Mouse (Mus musculus) ES-E14 (cell line): Measurements from ENCODE around the gene Slc35b2. TPM values are rescaled to one million over a fixed set of nuclear protein-coding genes. Genes with fewer than 3 reads are reported as not detected.

ENCODE experiments used
- DNase-seq: peaks from one replicate; pipeline ENCODE4 v3.0.0-alpha.2; 2013; ENCODE audit warnings: low read depth, low spot score
- H3K27ac ChIP-seq: 2 replicates; pipeline ENCODE4 v1.5.1; 2012; ENCODE audit warnings: low read depth, mild to moderate bottlenecking, low read length, moderate library complexity, mixed read lengths; ENCODE audit not compliant: poor library complexity, insufficient read depth, severe bottlenecking
- H3K36me3 ChIP-seq: 2 replicates; pipeline ENCODE4 v1.6.1; 2012; ENCODE audit warnings: mild to moderate bottlenecking, low read length, moderate library complexity, mixed read lengths; ENCODE audit not compliant: control insufficient read depth, poor library complexity, insufficient read depth, severe bottlenecking
- H3K4me1 ChIP-seq, 2 experiments: fragments of 150-350 bp in 1 of 2; sonication (generic) in 1 of 2; 2 replicates each; pipeline ENCODE4 v1.6.1; 2012; ENCODE audit warnings: low read length in 2 of 2, mild to moderate bottlenecking in 1 of 2, mixed read lengths in 1 of 2; ENCODE audit not compliant: control insufficient read depth in 2 of 2, insufficient read depth in 2 of 2, poor library complexity in 1 of 2
- H3K4me3 ChIP-seq, 2 experiments: fragments of 150-350 bp in 1 of 2; sonication (generic) in 1 of 2; 2 replicates each; pipeline ENCODE4 v1.5.1; 2012; ENCODE audit warnings: low read length in 2 of 2, low read depth in 1 of 2, mild to moderate bottlenecking in 1 of 2, mixed read lengths in 1 of 2; ENCODE audit not compliant: insufficient read depth in 1 of 2, poor library complexity in 1 of 2, severe bottlenecking in 1 of 2
- H3K9ac ChIP-seq: 2 replicates; pipeline ENCODE4 v1.6.1; 2012; ENCODE audit warnings: low read depth, mild to moderate bottlenecking, low read length, mixed read lengths; ENCODE audit not compliant: poor library complexity, insufficient read depth, severe bottlenecking
- H3K9me3 ChIP-seq: fragments of 150-350 bp; sonication (generic); 2 replicates; pipeline ENCODE4 v1.6.1; 2012; ENCODE audit warnings: low read depth, mild to moderate bottlenecking, low read length; ENCODE audit not compliant: control insufficient read depth, insufficient read depth
- CHD2 ChIP-seq: IDR thresholded peaks from 2 replicates; pipeline ENCODE4 v1.6.1; 2014; ENCODE audit warnings: mild to moderate bottlenecking, low read depth, low read length, inconsistent platforms
- HCFC1 ChIP-seq: IDR thresholded peaks from 2 replicates; pipeline ENCODE4 v1.6.1; 2012; ENCODE audit warnings: low read length, inconsistent platforms, borderline replicate concordance; ENCODE audit not compliant: insufficient read depth
- MAFK ChIP-seq: IDR thresholded peaks from 2 replicates; pipeline ENCODE4 v1.6.1; 2014; ENCODE audit warnings: mild to moderate bottlenecking, low read depth, low read length, inconsistent platforms; ENCODE audit not compliant: insufficient read depth
- ZC3H11A ChIP-seq: IDR thresholded peaks from 2 replicates; pipeline ENCODE4 v1.6.1; 2012; ENCODE audit warnings: low read depth, mild to moderate bottlenecking, inconsistent platforms, low read length, borderline replicate concordance
- ZNF384 ChIP-seq: IDR thresholded peaks from 2 replicates; pipeline ENCODE4 v1.6.1; 2012; ENCODE audit warnings: low read depth, low read length, inconsistent platforms
- in situ Hi-C, 2 experiments: fragments of 600-800 bp; cut with MboI; formaldehyde crosslinking; loops; one replicate each; pipeline ENCODE4 v1.15.1; 2025; ENCODE audit warnings: low sequenced_read_pairs in 2 of 2, inconsistent platforms in 1 of 2; ENCODE audit not compliant: unreplicated experiment in 2 of 2
- total RNA-seq: library from RNA; depleted of rRNA; stranded (reverse); fragments of 300-350 nt; gene quantifications from 2 replicates; pipeline ENCODE4 v1.2.3, GENCODE M21; 2012

Slc35b2 gene
- total RNA-seq, 1 experiment = 96.7 TPM

DNA sequence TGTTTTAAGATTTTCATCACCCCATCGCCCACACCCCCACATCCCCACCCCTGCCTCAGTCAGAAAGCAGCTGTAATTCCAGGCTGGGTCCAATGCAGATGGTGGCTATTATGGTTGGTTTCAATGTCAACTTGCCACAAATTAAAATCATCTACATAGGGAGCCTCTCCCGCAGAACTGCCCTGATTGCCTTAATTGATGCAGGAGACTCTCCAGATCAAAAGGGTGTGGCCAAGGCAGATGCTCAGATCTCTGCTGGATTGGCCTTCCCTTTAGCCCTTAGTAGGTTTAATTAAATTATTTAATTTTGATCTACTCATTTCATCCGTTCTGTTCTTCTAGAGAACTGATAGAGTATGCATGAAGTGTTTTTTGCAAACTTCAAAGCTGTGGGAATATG is 39.3 kb downstream of the Slc35b2 start:
- H3K27ac ChIP-seq = peak overlapping the region; percentile 56; the same call in 1 of the 2 replicates
- in situ Hi-C loops = no loop called here
- 0 out of 2 replicates have a peak, but pooled peaks cover 5% of the 10 kb centered on the region for H3K36me3 ChIP-seq
- TF ChIP-seq HCFC1 (no peak), ZNF384 (no peak), MAFK (no peak), CHD2 (no peak), ZC3H11A (no peak)
- no peak overlapping the region for H3K4me3 ChIP-seq
- no peak for DNase-seq
- H3K4me1 ChIP-seq = peaks cover 9 to 10% of the 10 kb centered on the region in 2 experiments; a peak in 2 of 4 replicates
- no peak overlapping the region for H3K9ac ChIP-seq
- no peaks in the 10 kb centered on the region for H3K9me3 ChIP-seq

DNA sequence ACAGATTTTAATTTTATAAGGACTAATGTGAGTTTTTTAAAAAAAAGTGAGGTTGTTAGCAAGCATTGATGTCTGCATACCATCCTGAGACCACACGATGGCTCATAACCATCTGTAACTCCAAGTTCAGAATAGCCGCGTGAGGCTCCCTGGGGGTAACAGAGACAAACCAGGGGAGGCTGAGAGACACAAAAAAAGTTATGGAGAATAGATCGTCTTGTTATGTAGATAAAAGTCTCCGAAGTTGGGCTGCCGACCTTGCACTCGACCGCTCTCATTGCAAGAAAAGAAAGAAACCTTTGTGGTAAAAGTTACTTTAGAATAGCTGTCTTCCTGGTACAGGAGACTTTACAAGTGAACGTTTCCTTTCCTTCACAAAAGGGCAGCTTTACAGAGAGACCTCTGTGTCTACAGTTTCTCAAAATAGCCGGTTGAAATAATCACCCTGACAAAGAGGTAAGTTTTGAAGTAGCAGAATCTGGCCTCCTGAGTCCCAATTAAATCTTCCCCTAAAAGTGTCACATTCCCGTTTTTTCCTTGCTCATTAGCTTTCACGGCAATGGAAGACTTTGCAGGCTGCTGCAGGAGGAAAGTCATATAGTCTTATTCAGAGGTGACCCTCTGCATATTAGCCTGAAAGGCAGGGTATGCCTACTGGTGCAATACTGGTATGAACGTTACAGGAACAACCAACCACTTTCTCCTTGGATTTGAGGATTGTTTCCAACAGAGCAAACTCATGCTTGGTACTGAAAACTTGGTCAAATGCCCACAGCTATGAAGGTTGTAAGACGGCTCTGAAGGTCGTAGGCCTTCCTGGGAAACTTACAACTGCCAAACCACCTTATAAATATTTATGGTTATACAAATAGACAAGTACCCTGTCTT is 43.6 kb downstream of the Slc35b2 start:
- Histone ChIP-seq H3K9ac (peak overlapping the region; percentile 14; the same call in 1 of the 2 replicates), H3K4me1 (peaks cover 17 to 24% of the 10 kb centered on the region in 2 experiments), H3K36me3 (no peaks in the 10 kb centered on the region), H3K27ac (peak overlapping the region; percentile 91; the same call in 1 of the 2 replicates), H3K9me3 (no peaks in the 10 kb centered on the region), H3K4me3 (no peak overlapping the region)
- TF ChIP-seq HCFC1 (0 out of 2 replicates have a peak, but pooled peaks have one; percentile 17), ZC3H11A (no peak), ZNF384 (peak; percentile 53; the same call in 1 of the 2 replicates), CHD2 (peak; percentile 55), MAFK (0 out of 2 replicates have a peak, but pooled peaks have one; percentile 30)
- in situ Hi-C loops = no loop called here
- peak; percentile 68 for DNase-seq

DNA sequence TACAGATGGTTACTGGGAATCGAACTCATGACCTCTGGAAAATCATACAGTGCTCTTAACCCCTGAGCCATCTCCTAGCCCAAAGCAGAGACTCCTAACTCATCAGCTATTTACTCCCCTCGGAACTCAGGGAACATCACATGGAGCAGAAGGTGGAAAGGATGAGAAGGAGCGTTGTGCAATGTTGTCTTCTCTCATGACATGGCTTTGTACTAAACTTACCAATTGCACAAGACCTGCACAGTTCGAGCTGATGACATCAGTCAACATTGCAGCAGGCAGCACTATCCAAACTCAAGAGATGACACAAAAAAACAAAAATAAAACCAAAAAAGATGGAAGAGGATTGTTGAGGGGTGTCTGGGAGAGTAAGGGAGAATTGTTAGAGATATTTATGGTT is 44.7 kb downstream of the Slc35b2 start:
- Histone ChIP-seq H3K4me3 (no peak overlapping the region), H3K36me3 (no peaks in the 10 kb centered on the region), H3K27ac (peak overlapping the region; percentile 73; the same call in 1 of the 2 replicates), H3K9me3 (no peaks in the 10 kb centered on the region), H3K4me1 (peaks cover 12 to 24% of the 10 kb centered on the region in 2 experiments), H3K9ac (no peak overlapping the region)
- no peak for TF ChIP-seq CHD2
- TF ChIP-seq HCFC1 = no peak
- TF ChIP-seq ZC3H11A = no peak
- no peak for TF ChIP-seq ZNF384
- no peak for TF ChIP-seq MAFK
- DNase-seq = no peak
- in situ Hi-C loops = no loop called here

DNA sequence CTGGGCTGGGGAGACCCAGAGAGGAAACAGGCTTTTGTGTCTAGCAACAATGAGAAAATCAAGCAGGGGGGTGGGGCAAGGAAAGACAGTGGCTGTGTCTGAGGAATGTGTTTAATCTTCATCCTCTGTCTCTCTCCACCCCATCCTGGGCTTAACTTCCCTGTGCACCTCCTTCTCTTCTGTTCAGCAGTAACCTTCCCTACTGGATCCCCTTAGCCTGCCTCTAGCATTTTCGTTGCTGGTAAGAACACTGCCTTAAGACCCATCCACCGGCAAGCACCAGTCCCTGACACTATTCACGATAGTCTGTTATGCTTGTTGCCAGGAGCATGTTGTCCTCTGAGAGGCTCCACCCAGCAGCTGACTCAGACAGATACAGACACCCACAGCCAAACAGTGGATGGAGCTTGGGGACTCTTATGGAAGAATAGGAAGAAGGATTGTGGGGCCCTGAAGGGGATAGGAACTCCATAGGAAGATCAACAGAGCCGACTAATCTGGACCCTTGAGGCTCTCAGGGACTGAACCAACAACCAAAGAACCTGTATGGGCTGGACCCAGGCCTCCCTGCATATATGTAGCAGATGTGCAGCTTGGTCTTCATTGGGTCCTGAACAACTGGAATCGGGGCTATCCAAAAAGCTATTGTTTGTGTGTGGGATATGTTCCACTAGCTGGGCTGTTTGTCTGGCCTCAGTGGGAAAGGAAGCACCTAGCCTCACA is 46.6 kb downstream of the Slc35b2 start:
- H3K36me3 ChIP-seq = no peaks in the 10 kb centered on the region
- H3K9me3 ChIP-seq = no peaks in the 10 kb centered on the region
- in situ Hi-C loops = no loop called here
- DNase-seq = peak; percentile 60
- H3K4me1 ChIP-seq = peaks cover 12 to 19% of the 10 kb centered on the region in 2 experiments
- peak overlapping the region; percentile 39; the same call in 1 of the 2 replicates for H3K9ac ChIP-seq
- H3K27ac ChIP-seq = peak overlapping the region; percentile 92
- H3K4me3 ChIP-seq = no peak overlapping the region; a peak in 1 of 4 replicates
- TF ChIP-seq ZNF384 (no peak), HCFC1 (no peak), CHD2 (no peak), MAFK (no peak), ZC3H11A (no peak)
